Mouse (Mus musculus): ENCODE results near the gene 4930470P17Rik. TPM values are rescaled to one million over a fixed set of nuclear protein-coding genes. Genes with fewer than 3 reads are reported as not detected.
"Not testable (repeated sequence)": the region's sequence is repeated elsewhere in the genome, so short reads cannot be mapped to it uniquely, and the experiment has no call there.

The 4930470P17Rik gene
- not detected in 2 replicates for polyA plus RNA-seq (2015; fragmentation: Nextera tagmentation; extraction: Ambion mirVana)

GRCm38 (mm10) chr2:170601917-170602316, at the start of gene 4930470P17Rik:
4930470P17Rik (minus strand) TSS chr2:170602017.
- no peaks in the 10 kb centered on the region for H3K4me1 ChIP-seq (replicated peaks)
- no peak within 1 kb of the TSS for H3K9ac ChIP-seq
- no peak within 1 kb of the TSS for H3K4me2 ChIP-seq (replicated peaks)
- no peak within 1 kb of the TSS for H3K4me3 ChIP-seq (replicated peaks)
- no peaks in the 10 kb centered on the region for H3K27me3 ChIP-seq (replicated peaks)
- H3K36me3 ChIP-seq, result no peaks in the 10 kb centered on the region
- no peak for ATAC-seq
- WGBS, result 62% methylated on average over 9 of the region's 9 CpGs
- H3K9me3 ChIP-seq, result no peaks in the 10 kb centered on the region
- H3K27ac ChIP-seq, result no peak within 1 kb of the TSS

- ATAC-seq, result no peak
- H3K27me3 ChIP-seq (replicated peaks), result no peaks in the 10 kb centered on the region
- H3K9me3 ChIP-seq, result no peaks in the 10 kb centered on the region
- no peak overlapping the region for H3K27ac ChIP-seq
- no peaks in the 10 kb centered on the region for H3K4me1 ChIP-seq (replicated peaks)
- H3K4me2 ChIP-seq (replicated peaks), result no peak overlapping the region
- H3K36me3 ChIP-seq, result no peaks in the 10 kb centered on the region
- WGBS, result 77% methylated on average over 1 of the region's 1 CpGs
- H3K4me3 ChIP-seq (replicated peaks), result no peak overlapping the region
- H3K9ac ChIP-seq, result no peak overlapping the region
Observed at GRCm38 (mm10) chr2:170651483-170651882, 49.7 kb upstream of the 4930470P17Rik start.

- no peaks in the 10 kb centered on the region for H3K4me1 ChIP-seq (replicated peaks)
- H3K9me3 ChIP-seq, result no peaks in the 10 kb centered on the region
- no peak overlapping the region for H3K27ac ChIP-seq
- no peak for ATAC-seq
- H3K4me2 ChIP-seq (replicated peaks), result no peak overlapping the region
- H3K36me3 ChIP-seq, result no peaks in the 10 kb centered on the region
- WGBS, result 56% methylated on average over 11 of the region's 11 CpGs
- no peak overlapping the region for H3K4me3 ChIP-seq (replicated peaks)
- H3K9ac ChIP-seq, result no peak overlapping the region
- no peaks in the 10 kb centered on the region for H3K27me3 ChIP-seq (replicated peaks)
Observed at GRCm38 (mm10) chr2:170648542-170648941, 46.7 kb upstream of the 4930470P17Rik start.

GRCm38 (mm10) chr2:170646201-170646600, 44.4 kb upstream of the 4930470P17Rik start:
- H3K4me3 ChIP-seq (replicated peaks), result no peak overlapping the region

GRCm38 (mm10) chr2:170642338-170642806, 40.6 kb upstream of the 4930470P17Rik start:
- no peak overlapping the region for H3K27ac ChIP-seq
- H3K4me3 ChIP-seq (replicated peaks), result no peak overlapping the region
- no peaks in the 10 kb centered on the region for H3K9me3 ChIP-seq
- no peak overlapping the region for H3K4me2 ChIP-seq (replicated peaks)
- no peak overlapping the region for H3K9ac ChIP-seq
- no peak for ATAC-seq
- no peaks in the 10 kb centered on the region for H3K4me1 ChIP-seq (replicated peaks)
- WGBS, result 63% methylated on average over 4 of the region's 4 CpGs
- H3K27me3 ChIP-seq (replicated peaks), result no peaks in the 10 kb centered on the region
- no peaks in the 10 kb centered on the region for H3K36me3 ChIP-seq

More at GRCm38 (mm10) chr2:170646201-170646600, 44.4 kb upstream of the 4930470P17Rik start:
- Histone ChIP-seq H3K27ac (no peak overlapping the region), H3K36me3 (no peaks in the 10 kb centered on the region), H3K9me3 (no peaks in the 10 kb centered on the region), H3K9ac (no peak overlapping the region), H3K27me3 (replicated peaks) (no peaks in the 10 kb centered on the region), H3K4me2 (replicated peaks) (no peak overlapping the region), H3K4me1 (replicated peaks) (no peaks in the 10 kb centered on the region)
- no peak for ATAC-seq
- 84% methylated on average over 6 of the region's 6 CpGs for WGBS

- Histone ChIP-seq H3K27ac (no peak overlapping the region), H3K9me3 (no peaks in the 10 kb centered on the region), H3K27me3 (replicated peaks) (no peaks in the 10 kb centered on the region), H3K9ac (no peak overlapping the region), H3K36me3 (no peaks in the 10 kb centered on the region), H3K4me1 (replicated peaks) (no peaks in the 10 kb centered on the region), H3K4me2 (replicated peaks) (no peak overlapping the region), H3K4me3 (replicated peaks) (no peak overlapping the region)
- ATAC-seq, result no peak
- WGBS, result 81% methylated on average over 11 of the region's 11 CpGs
Observed at GRCm38 (mm10) chr2:170640281-170640680, 38.5 kb upstream of the 4930470P17Rik start.

GRCm38 (mm10) chr2:170638746-170639145, 36.9 kb upstream of the 4930470P17Rik start:
- Histone ChIP-seq H3K27ac (no peak overlapping the region), H3K4me2 (replicated peaks) (no peak overlapping the region), H3K4me3 (replicated peaks) (no peak overlapping the region), H3K36me3 (no peaks in the 10 kb centered on the region), H3K9me3 (no peaks in the 10 kb centered on the region), H3K9ac (no peak overlapping the region), H3K4me1 (replicated peaks) (no peaks in the 10 kb centered on the region), H3K27me3 (replicated peaks) (no peaks in the 10 kb centered on the region)
- no peak for ATAC-seq
- 67% methylated on average over 8 of the region's 8 CpGs for WGBS

- Histone ChIP-seq H3K4me2 (replicated peaks) (no peak overlapping the region), H3K27ac (no peak overlapping the region), H3K9me3 (no peaks in the 10 kb centered on the region), H3K36me3 (no peaks in the 10 kb centered on the region), H3K4me1 (replicated peaks) (no peaks in the 10 kb centered on the region), H3K27me3 (replicated peaks) (no peaks in the 10 kb centered on the region), H3K4me3 (replicated peaks) (no peak overlapping the region), H3K9ac (no peak overlapping the region)
- ATAC-seq, result no peak
- 98% methylated on average over 2 of the region's 2 CpGs for whole genome bisulfite sequencing
Observed at GRCm38 (mm10) chr2:170632998-170633622, 31.3 kb upstream of the 4930470P17Rik start.

- Histone ChIP-seq H3K4me2 (replicated peaks) (no peak overlapping the region), H3K4me3 (replicated peaks) (no peak overlapping the region), H3K9ac (no peak overlapping the region), H3K27me3 (replicated peaks) (no peaks in the 10 kb centered on the region), H3K4me1 (replicated peaks) (no peaks in the 10 kb centered on the region), H3K27ac (no peak overlapping the region), H3K9me3 (no peaks in the 10 kb centered on the region), H3K36me3 (no peaks in the 10 kb centered on the region)
- no peak for ATAC-seq
Observed at GRCm38 (mm10) chr2:170632386-170632785, 30.6 kb upstream of the 4930470P17Rik start.

GRCm38 (mm10) chr2:170631375-170631774, 29.6 kb upstream of the 4930470P17Rik start:
- H3K4me2 ChIP-seq (replicated peaks), result no peak overlapping the region
- WGBS, result 95% methylated on average over 1 of the region's 1 CpGs

GRCm38 (mm10) chr2:170630553-170630952, 28.7 kb upstream of the 4930470P17Rik start:
- H3K9ac ChIP-seq, result no peak overlapping the region
- H3K4me3 ChIP-seq (replicated peaks), result no peak overlapping the region
- no peaks in the 10 kb centered on the region for H3K9me3 ChIP-seq
- H3K36me3 ChIP-seq, result no peaks in the 10 kb centered on the region
- H3K4me2 ChIP-seq (replicated peaks), result no peak overlapping the region
- H3K27ac ChIP-seq, result no peak overlapping the region
- 76% methylated on average over 11 of the region's 11 CpGs for WGBS
- no peak for ATAC-seq
- H3K4me1 ChIP-seq (replicated peaks), result no peaks in the 10 kb centered on the region
- no peaks in the 10 kb centered on the region for H3K27me3 ChIP-seq (replicated peaks)

More at GRCm38 (mm10) chr2:170631375-170631774, 29.6 kb upstream of the 4930470P17Rik start:
- Histone ChIP-seq H3K9ac (no peak overlapping the region), H3K9me3 (no peaks in the 10 kb centered on the region), H3K4me3 (replicated peaks) (no peak overlapping the region), H3K27me3 (replicated peaks) (no peaks in the 10 kb centered on the region), H3K36me3 (no peaks in the 10 kb centered on the region), H3K4me1 (replicated peaks) (no peaks in the 10 kb centered on the region), H3K27ac (no peak overlapping the region)
- no peak for ATAC-seq

GRCm38 (mm10) chr2:170627991-170628390, 26.2 kb upstream of the 4930470P17Rik start:
- not testable (repeated sequence) for H3K27ac ChIP-seq; H3K9ac ChIP-seq; H3K4me2 ChIP-seq (replicated peaks); H3K27me3 ChIP-seq (replicated peaks); H3K4me1 ChIP-seq (replicated peaks); ATAC-seq; H3K4me3 ChIP-seq (replicated peaks); H3K9me3 ChIP-seq; H3K36me3 ChIP-seq
- 85% methylated on average over 11 of the region's 11 CpGs for WGBS

GRCm38 (mm10) chr2:170624201-170624880, 22.5 kb upstream of the 4930470P17Rik start:
- H3K9ac ChIP-seq; H3K36me3 ChIP-seq; H3K4me2 ChIP-seq (replicated peaks); H3K27ac ChIP-seq; H3K4me3 ChIP-seq (replicated peaks); H3K9me3 ChIP-seq; H3K4me1 ChIP-seq (replicated peaks); ATAC-seq; H3K27me3 ChIP-seq (replicated peaks): not testable (repeated sequence)
- WGBS, result 70% methylated on average over 1 of the region's 1 CpGs
